Mouse (Mus musculus): ENCODE results near the gene 2510039O18Rik.

DNA sequence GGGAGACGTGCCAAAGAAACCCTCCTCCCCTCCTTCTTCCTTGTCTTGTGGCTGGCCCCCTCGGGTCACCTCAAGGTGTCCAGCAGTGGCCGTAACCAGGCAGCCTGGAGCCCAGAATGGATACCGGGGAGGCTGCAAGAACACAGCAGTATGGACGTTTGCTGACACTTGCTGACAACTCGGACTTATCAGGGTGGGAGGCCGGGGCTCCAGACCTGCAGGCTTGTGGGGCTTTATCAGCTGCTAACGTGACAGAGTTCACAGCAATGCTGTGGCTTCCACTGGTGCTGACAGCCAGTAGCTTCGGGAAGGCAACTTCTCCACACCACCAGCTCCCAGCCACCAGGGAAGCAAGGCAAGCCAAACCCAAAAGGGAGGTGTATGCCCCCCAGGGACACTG, 28.6 kb downstream of the 2510039O18Rik start:
- no peak for TF ChIP-seq CTCF (conservative IDR thresholded peaks at IDR 0.05; ENCODE audit: low read length)
- TF ChIP-seq NANOG (IDR thresholded peaks at IDR 0.05; ENCODE audit: borderline replicate concordance, low read length), result no peak
